Mouse (Mus musculus) lung, postnatal 14 days (tissue): Measurements from ENCODE around the gene Gm16223.

Experiments
- DNase-seq: peaks from one replicate; pipeline ENCODE4 v3.0.0; 2021

The Gm16223 gene

DNA sequence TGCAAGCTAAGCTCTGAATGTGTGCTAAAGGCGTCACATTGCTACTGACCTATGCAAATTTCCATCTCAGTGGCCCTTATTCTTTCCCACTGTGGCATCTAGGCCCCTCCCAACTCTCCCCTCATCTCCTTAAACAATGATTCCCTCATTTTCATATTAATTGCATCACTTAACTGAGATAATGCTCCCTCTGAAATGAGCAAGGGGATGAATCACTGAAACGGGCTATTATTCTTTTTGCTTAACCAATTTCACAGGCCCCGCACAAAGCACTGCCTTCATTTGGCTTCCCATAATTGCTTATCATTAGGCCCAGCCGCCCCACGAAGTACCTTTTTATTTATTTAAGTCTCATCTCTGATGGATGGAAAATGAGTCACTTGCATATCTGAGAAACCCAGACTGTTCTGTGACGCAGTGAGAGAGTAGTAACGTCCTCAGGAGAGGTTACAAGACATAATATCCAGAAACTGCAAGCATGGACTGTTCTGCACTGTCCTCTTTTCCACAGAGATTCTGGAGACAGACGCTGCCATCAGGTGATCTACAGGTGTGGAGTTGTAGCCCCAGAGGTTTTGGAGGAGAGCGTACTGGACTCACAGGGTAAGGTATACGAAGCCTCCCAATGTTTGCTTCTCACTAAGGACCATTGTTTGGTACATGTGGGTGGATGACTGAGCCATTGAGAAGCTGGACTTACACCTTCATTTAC, at the start of gene Gm16223:
Gene Gm16223 (plus strand): TSS at position 485 of the 712 bp plus-strand sequence.
- DNase-seq = no peak

DNA sequence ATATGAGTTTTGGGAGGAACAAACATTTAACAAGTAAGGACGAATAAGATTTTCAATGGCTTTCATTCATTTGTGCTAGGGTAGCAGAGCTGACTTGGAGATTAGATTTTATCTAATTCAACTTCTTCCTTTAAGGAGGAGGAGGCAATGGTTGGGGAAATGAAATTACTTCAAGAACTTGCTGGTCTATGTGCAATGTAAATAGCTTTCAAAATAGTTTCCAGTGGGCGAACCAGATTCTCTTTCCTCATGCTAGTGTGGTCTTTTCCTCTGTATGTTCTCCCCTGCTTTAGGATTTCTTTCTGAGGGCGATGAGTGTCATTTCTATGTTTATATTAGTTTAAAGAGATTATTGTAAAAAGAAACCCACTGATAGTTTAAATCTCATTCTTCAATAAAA, 45.7 kb upstream of the Gm16223 start:
- DNase-seq = no peak

DNA sequence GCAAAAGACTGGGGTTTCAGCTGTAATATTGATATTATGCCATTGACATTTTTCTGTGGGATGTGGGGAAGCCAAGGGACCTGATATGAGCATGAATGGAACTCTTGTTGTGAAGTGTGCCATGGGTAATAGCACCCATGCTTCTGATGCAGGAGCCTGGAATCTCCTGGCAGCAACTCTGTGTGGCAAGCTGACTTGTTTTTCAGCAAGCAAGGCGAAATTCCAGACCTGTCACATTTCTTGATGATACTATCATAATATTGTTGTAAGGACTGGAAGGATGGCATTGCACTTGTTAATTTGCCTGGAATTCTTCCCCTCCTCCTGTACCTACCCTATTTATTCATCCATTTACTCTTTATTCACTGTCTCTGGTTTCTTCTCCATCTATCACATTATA, 44.2 kb upstream of the Gm16223 start:
- DNase-seq = no peak

DNA sequence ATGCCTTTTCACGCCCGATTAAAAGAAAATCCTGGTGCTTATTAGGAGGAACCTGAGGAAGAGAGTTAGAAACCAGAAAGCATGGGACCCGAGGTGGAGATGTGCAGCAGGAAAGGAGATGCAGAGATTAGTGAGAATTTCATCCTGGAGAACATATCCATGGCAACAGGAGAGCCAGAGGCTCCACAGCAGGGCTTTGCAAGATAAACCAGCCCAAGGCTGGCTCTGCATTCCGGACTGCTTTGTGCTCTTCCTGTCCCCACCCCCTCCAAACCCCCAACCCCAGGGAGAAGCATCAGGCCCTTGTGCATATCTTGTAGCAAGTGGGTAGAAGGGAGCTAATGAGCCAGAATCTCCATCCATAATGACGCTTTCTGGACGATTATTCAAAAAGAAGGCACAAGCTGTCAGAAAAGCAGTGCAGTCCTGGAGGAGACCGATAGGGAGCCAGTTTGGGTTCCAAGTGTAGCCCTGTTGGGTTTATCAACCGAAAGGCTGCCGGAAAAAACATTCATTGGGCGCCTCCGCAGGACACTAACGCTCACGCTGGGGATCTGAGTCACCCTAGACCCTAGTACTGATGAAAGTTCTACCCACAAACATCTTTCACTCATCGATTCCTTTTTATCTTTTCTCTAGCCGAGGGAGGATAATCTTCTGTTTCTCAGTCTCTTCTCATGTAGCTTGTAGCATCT, 31.2 kb upstream of the Gm16223 start:
- DNase-seq = no peak

DNA sequence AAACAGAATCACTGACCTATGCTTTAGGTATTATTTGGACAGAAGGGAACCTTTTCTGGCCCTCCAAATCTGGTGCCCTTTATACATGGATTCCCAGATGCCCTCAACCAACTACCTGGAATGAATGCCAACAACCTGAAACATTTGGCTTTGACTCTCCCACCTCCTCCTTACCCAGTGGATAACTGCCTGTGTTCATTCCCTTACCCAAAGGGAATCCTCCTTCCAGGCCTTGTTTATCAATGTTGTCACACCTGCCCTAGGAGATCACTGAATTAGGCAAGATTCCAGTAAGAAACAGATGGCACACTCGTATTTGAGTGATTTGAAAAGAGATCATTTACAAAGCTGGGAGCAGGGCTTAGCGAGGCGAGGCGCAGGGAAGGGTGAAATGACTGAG, 13.1 kb upstream of the Gm16223 start:
- no peak for DNase-seq

DNA sequence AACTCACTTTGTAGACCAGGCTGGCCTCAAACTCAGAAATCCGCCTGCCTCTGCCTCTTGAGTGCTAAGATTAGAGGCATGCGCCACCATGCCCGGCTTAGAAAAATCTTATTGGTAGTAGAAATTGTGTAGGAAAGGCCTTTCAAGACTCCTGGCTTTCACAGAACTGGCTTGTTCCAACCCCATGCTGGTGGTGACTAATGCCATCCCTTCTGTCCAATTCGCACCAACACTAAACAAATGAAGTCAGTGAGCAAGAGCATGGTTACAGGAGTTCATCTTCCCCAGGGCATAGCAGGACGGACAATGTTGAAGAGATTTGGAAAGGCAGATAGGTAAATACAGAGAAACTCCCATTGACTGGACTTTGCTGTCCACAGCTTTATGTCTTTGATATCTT, 12.6 kb upstream of the Gm16223 start:
- DNase-seq = no peak

DNA sequence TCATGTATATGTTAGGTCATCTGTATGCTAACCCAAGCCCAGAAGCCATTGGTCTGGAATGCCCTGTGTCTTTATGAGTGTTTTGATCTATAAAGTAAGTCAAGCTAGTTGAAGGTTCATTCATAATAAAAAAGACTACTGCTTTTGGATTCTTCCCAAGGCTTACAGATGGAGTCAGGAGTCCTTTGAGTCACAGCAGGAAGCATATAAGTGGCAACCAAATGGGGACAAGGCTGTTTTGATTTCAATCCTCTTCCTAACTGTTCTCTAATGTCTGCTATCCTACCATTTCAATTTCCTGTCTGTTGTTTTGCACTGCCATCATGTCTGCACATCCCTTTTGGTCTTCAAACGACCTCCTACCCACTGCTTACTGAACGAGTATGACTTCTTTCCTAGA, 2.7 kb upstream of the Gm16223 start:
- no peak for DNase-seq

DNA sequence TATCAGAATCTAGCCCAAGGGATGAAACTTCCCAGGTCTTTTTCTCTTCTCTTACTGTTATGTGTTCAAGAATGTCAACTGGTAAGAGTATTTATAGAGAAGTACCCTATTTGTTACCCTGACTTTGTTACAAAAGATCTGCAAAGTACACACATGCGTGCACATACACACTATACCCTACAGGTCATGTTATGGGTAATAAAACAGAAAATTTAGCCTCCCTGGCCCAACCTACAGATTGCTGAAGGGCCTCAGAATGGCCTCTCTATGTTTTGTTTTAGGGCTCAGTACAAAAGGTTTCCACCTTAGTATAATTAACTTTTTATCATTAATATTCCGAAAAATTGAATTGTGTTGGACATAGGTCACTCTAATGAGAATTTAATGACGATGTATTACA, 685 bp upstream of the Gm16223 start:
- no peak for DNase-seq

DNA sequence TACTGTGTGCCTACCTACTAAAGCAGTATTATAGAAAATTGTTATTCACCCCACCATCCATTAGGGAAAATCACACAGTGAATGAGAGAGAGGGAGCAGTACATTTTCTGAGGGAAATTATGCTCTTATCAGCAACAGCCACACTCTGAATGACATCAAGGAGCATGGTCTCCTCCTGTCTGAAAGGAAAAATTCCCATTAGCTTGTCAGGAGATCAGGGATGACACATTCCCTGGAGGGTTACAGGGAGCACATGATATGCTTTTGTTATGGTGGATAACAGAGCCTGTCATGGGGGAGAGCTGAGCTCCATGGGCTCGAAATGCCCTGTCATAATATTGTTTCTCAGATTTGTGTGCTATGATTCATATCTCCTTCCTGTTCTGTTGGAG, 424 bp downstream of the Gm16223 start:
- no peak for DNase-seq

DNA sequence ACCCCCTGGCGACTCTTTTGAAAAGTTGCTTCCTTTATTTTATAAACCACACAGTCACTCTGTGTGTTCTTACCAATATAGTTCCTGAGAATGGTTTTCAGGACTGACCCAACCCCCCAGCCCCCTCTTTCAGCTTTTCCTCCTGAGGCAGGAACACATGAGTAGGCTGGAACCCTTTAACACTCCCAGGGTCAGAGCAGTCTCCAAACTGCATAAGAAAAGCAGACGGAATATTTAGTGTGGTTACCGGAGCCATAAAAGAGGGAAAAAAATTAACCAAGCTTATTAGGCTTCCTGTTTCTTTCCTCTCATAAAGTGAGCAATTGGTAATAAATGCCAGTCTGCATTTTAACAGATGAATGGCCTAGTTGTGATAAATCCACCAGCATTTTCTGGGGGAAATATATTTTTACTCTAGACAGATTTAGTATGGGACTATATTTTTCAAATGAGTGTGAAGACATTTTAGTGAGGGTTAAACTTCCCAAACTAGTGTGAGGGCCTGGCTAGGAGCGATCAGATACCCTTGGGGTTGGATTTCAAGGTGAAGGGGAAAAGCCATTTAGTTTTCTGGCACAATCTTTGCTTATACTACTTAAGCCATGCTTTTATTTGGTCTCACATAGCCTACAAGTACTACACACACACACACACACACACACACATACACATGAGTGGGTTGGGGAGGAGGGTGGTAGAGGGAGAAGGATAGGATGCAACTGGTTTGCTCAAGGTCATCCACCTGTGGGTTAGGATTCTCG, 49.0 kb downstream of the Gm16223 start:
- no peak for DNase-seq

DNA sequence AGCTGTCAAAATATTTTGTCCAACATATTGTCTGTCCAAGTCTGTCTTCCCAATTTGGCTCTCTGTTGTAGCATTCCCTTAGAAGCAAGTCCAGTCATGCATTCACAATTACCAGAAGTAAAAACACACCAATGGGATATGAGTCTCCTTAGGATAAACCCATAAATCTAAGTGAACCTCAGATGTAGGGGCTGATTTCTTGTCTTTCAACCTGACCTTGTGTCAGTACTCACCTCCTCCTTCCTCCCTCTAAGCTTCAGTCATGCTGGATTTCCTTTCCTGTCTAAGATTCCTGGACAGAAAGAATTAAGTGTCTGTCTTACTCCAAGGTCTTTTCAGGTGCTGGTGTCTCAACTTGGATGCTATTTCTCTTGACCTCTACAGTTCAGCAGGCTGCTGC, 57.8 kb downstream of the Gm16223 start:
- DNase-seq = no peak

DNA sequence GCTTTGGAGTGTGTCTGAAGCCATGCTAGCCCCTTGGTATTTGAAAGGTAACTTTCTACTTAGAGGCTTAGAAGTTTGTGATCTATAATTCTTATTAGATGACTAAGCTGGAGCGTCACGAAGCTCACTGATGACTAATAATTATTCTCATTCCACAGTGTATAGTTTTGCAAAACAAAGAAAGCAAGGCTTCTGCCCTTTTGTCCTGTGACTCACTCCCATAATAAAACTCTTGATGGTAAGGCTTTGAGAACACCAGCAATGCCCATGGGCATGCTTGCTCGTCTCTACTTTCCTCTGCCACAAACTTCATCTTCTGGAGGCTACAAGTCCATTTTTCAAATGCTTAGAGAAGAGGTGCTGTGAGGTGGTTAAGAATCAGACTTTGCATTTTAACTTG, 87.9 kb downstream of the Gm16223 start:
- no peak for DNase-seq

DNA sequence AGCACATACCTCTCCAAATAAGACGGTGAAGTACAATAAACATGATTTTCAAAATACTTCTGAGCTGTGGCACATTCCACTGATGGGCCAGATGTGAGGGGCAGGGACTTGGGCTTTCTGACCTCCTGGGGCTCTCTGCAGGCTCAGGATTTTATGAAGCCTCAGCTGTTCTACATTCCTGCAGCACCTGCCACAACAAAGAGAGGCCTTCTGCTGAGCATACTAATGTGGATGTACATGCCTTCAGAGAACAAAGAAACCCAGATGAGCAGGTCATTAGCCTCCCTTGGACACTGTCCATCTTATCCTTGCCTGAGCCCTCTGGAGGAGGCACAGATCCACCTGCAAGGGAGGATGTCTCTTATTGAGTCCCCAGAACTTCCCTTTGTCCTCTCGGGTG, 97.0 kb downstream of the Gm16223 start:
- DNase-seq = no peak

DNA sequence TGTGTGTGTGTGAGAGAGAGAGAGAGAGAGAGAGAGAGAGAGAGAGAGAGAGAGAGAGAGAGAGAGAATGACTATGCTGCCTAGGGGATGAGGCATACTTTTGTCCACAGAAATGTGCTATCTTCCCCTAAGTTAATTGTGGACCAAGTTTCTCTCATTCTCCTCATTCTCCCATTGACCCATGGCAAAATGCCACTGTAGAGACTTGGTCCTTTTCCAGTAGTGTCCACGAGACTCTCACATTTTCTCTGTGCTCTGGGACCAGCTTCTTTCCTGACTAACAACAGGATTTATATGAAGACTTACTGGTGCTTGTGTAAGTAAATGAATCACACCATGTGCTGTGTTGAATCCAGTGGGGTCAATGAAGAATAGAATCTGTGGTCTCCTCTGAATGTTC, 98.6 kb downstream of the Gm16223 start:
- DNase-seq = no peak

DNA sequence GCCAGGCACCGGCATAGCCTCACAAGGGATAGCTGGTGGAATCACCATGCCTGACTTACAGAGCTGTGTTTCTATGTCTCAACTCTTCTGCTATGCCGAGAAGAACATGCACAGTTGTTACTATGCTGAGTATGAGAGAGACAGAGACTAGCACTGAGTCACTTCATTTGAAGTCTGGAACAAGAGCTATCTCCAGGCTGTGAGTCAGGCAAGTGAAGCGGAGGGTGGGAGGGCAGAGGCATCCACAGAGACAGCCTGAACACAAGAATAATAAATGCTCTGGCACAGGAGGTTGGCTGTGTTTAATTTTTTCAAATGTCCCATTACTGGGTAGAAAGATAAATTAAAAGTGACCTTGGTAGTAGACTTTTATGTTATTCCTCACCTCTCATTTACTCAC, 100.3 kb downstream of the Gm16223 start:
- no peak for DNase-seq

DNA sequence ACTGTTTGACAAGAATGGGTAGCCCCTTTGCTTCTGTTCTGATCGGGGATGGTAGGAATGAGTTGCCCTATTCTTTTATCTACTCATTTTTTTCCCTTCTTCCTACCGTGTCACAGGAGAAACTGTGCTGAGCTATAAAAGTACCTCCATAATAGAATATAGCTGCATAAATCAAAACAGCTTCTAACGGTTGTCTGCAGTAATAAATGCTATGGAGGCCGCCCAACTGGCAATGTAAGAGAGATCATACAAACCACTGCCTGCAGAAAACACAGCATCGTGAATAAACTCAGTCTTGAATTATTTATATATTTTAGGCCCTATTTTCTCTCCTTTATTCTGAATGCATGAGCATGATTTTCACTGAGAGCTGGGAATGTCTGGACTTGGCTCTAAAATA, 101.0 kb downstream of the Gm16223 start:
- no peak for DNase-seq

DNA sequence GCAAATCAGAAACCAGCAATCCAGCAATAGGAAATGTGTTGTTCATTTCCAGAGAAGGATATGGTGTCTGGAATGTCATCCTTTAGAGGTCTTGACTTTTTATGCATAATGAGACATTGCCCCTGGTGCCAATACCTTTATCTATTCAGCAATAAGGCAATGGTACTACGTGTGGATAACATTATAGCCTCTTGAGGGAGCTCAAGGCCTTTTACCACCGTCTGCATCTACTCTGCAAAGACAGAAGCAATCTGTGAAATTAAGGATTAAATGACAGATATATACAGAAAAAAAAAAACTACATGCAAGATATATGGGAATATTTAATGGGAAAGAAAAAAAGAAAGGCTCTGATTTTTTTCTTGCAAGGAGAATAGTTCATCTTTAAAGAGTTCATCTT, 106.3 kb downstream of the Gm16223 start:
- no peak for DNase-seq

DNA sequence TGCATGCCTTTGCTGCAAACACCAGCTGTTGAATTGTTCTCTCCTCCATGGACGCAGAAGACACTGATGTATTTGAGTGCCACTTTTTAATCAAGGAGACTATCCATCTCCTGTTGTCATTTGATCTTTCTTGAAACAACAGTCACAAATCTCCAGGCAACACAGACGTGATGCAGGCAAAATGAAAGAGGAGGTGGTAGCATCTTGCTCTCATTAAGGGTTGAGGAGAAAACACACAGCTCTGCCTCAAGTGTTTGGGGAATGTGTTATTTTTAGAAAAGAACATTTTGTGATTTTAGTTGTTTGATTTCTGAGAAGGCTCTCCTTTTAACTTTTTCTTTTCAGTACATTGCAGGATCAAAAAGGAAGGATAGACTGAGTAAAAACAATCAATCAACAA, 107.7 kb downstream of the Gm16223 start:
- DNase-seq = no peak

DNA sequence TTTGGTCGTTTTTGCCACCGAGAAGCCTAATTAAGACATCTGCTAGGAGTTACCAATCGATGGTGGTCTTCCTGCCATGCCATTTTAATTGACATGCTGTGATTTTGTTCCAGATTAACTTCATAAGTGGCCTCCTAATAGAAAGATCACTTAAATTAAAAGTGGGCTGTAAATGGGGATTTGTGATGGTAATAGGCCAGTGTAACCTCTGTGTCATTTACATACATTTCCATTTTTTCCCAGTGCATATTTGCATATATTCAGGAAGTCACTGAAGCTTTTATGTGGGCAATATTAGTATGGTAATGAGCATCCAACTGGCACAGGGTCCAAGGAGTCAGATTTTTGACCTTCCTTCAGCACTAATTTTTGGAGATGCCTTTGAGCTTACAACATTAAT, 130.7 kb downstream of the Gm16223 start:
- no peak for DNase-seq

DNA sequence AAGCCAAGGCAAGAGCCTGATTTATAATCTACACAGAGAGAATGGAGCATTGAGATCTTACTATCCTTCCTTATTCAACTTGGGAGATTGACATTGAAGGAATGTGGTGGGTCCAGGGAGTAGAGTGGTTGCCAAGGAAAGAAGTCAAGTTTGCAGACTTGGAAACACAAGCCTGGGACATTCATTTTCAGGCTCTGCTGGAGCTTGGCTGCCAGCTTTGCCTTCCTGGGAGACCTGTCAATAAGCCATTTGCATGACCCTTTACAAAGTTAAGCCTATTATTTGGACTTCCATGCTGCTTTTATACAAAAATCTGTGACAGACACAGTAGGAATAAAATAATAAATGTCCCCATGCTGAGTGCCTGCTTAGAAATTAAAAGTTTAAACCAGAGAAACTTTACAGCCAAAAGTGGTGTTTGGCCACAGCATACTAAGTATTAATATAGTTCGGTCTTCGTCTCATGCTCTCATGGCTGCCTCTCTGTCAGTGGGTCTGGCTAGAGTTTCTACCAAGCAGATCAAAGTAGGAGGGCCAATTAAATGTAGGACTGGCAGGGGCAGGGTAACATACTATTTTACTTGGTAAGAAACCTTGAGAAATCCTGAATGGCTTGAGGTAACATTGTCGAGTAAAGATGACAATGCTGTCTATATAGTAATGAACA, 139.8 kb downstream of the Gm16223 start:
- no peak for DNase-seq

DNA sequence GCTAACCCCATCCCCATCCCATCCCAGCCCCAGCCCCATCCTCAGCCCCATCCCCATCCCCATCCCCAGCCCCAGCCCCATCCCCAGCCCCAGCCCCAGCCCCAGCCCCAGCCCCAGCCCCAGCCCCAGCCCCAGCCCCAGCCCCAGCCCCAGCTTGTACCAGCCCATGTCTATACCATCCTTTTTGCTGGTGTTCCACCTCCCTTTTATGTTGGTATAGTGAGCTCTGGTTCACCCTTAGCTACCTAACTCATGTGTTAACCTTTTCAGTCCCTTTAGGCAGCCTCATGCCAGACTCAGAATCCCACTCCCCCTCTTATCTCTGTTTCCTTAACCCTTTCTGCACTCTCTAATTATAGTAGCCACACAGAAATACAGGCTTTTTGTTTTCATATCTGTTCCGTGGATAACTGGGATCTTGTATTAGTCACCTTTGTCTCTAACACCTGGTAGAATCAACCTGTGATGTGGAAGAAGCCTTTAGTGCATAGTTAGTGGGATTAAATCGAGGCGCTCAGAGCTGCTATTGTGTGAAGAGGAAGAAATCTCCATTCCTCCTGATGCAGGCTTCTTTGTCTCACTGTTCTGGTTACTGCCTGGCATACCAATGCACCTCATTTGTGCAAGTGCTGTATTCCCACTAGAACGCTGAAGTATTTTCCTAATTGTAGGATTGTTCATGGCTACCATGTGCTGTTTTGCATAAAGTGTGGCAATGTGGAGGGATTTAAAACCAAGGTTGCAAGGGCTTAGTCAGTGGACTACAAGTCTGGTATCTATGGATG, 144.0 kb downstream of the Gm16223 start:
- no peak for DNase-seq

DNA sequence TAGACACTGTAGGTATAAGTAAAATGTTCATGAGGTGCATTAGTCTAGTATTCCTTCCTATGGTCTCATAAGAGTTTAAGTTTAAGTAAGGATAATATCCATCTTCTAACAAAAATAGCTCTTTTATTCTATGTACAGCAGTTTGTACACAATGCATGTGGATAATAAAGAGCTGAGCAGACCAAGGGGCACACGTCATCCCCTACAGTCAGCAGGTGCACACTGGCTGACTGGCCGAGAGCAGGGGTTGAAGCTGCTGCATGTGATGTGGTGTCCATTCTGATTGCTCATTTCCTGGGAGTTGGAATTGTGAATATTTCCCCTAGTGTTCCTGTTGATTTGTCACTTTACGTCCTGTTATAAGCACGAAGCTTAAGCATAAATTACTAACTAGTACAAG, 144.6 kb downstream of the Gm16223 start:
- DNase-seq = no peak

DNA sequence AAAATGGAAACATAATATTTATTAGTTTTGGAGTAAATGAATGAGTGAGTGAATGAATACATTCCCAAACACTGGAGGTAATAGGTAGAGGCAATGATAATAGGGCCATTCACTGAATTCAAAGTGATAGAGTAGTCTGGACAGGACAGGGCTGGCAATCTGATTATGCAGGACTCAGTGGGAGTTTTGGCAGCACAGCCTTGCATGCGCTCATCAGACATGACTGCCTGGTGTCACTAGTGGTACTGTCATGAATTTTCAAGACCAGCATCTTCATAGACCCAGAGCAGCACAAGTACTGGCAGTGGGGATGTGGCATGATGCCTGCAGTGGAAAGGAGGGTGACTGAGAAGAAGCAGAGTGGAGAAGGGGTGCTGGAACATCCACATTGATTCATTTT, 157.1 kb downstream of the Gm16223 start:
- DNase-seq = no peak
